Mouse (Mus musculus): ENCODE data around the gene Pla2g16. TPM values are rescaled to one million over a fixed set of nuclear protein-coding genes. Genes with fewer than 3 reads are reported as not detected.
A peak's percentile ranks its signal among the peaks of the same experiment; 100 is the strongest.

The Pla2g16 gene
- polyA plus RNA-seq, 1 experiment from 2014 or later: 8.6 TPM

- Histone ChIP-seq H3K27ac (ENCODE audit: low read depth, low read length) (no peak overlapping the region), H3K4me3 (ENCODE audit: low read length) (no peak overlapping the region), H3K9me3 (ENCODE audit: control insufficient read depth, low read length) (no peaks in the 10 kb centered on the region), H3K27me3 (replicated peaks; ENCODE audit: control insufficient read depth, insufficient read depth, low read length) (no peaks in the 10 kb centered on the region; the same call in 1 of the 2 replicates), H3K4me2 (ENCODE audit: low read length) (no peak overlapping the region), H3K36me3 (ENCODE audit: control insufficient read depth, insufficient read depth, low read length) (no peaks in the 10 kb centered on the region), H3K9ac (ENCODE audit: low read depth, low read length) (no peak overlapping the region), H3K4me1 (ENCODE audit: control insufficient read depth, insufficient read depth, low read depth, low read length) (peaks cover 4% of the 10 kb centered on the region)
- ATAC-seq: no peak
- 72% methylated on average over 5 of the region's 5 CpGs for WGBS
Observed at GRCm38 (mm10) chr19:7616231-7616930, 59.1 kb downstream of the Pla2g16 start.

DNA sequence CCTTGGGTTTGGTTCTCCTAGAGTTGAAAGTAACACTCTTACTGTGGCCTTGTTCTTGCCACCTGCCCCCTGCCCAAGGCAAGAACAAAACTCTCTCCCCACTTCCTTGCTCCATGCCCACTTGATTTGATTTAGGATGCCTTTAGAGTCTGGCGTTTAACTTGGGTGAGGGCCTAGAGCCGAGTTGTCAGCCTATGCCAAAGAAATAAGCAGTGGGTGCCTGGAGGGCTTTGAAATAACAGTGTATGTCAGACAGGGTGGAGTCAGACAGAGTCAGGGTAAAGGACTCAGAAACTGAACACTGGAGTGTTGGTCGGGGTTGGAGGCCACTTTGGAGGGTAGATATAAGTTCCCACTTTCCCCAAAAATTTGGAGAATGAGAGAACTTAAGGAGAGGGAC, 59.8 kb downstream of the Pla2g16 start:
- ATAC-seq: no peak
- H3K27ac ChIP-seq (ENCODE audit: low read depth, low read length): no peak overlapping the region
- no peaks in the 10 kb centered on the region; the same call in 1 of the 2 replicates for H3K27me3 ChIP-seq (replicated peaks; ENCODE audit: control insufficient read depth, insufficient read depth, low read length)
- WGBS: 67% methylated on average over 3 of the region's 3 CpGs
- H3K9ac ChIP-seq (ENCODE audit: low read depth, low read length): no peak overlapping the region
- H3K9me3 ChIP-seq (ENCODE audit: control insufficient read depth, low read length): no peaks in the 10 kb centered on the region
- no peaks in the 10 kb centered on the region for H3K36me3 ChIP-seq (ENCODE audit: control insufficient read depth, insufficient read depth, low read length)
- H3K4me1 ChIP-seq (ENCODE audit: control insufficient read depth, insufficient read depth, low read depth, low read length): peaks cover 1% of the 10 kb centered on the region
- no peak overlapping the region for H3K4me3 ChIP-seq (ENCODE audit: low read length)
- H3K4me2 ChIP-seq (ENCODE audit: low read length): no peak overlapping the region

DNA sequence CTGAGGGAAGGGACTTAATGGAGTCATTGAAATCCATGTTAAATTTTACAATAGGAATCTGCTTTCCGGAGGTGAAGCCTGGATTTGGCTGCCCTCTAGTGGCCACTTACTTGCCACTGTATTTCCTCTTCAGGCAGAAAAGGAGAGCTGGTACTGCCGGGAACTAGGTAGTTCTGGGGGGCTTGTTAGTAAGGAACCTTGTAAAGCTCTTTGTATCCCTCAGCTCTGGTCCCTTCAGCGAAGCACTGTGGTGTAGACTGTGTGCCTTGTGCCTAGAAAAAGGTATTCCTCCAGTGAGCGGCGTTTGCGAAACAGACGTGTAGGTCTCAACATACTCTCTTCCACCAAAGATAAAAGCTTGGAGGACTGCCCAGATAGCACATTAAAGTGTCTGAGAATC, 60.4 kb downstream of the Pla2g16 start:
- H3K27ac ChIP-seq (ENCODE audit: low read depth, low read length): no peak overlapping the region
- no peaks in the 10 kb centered on the region for H3K36me3 ChIP-seq (ENCODE audit: control insufficient read depth, insufficient read depth, low read length)
- no peaks in the 10 kb centered on the region for H3K9me3 ChIP-seq (ENCODE audit: control insufficient read depth, low read length)
- H3K4me2 ChIP-seq (ENCODE audit: low read length): no peak overlapping the region
- 42% methylated on average over 7 of the region's 7 CpGs for WGBS
- no peaks in the 10 kb centered on the region for H3K4me1 ChIP-seq (ENCODE audit: control insufficient read depth, insufficient read depth, low read depth, low read length)
- no peaks in the 10 kb centered on the region; the same call in 1 of the 2 replicates for H3K27me3 ChIP-seq (replicated peaks; ENCODE audit: control insufficient read depth, insufficient read depth, low read length)
- no peak overlapping the region for H3K9ac ChIP-seq (ENCODE audit: low read depth, low read length)
- H3K4me3 ChIP-seq (ENCODE audit: low read length): no peak overlapping the region
- ATAC-seq: peak; percentile 40; the same call in 1 of the 2 replicates

DNA sequence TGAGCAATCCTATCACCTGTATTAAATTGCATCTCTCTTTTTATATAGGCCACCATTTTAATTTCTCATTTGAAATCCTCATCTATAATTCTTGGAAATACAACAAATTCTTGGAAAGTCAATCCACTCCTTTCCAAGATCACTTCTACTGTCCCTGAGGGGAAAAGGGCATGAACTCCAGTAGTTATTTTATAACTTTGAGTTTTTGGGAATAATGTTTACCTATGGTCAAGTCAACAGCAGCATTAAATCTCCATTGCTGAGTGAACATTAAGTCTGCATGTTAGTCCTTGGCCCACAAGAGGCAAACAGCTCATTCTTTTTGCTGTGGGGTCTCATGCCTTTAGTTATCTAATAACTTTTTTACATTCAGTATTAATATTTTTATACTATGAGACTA, 75.8 kb downstream of the Pla2g16 start:
- Histone ChIP-seq H3K4me2 (ENCODE audit: low read length) (no peak overlapping the region), H3K9me3 (ENCODE audit: control insufficient read depth, low read length) (no peaks in the 10 kb centered on the region), H3K27ac (ENCODE audit: low read depth, low read length) (no peak overlapping the region), H3K36me3 (ENCODE audit: control insufficient read depth, insufficient read depth, low read length) (no peaks in the 10 kb centered on the region), H3K4me3 (ENCODE audit: low read length) (no peak overlapping the region), H3K9ac (ENCODE audit: low read depth, low read length) (no peak overlapping the region), H3K4me1 (ENCODE audit: control insufficient read depth, insufficient read depth, low read depth, low read length) (no peaks in the 10 kb centered on the region), H3K27me3 (replicated peaks; ENCODE audit: control insufficient read depth, insufficient read depth, low read length) (no peaks in the 10 kb centered on the region)
- ATAC-seq: no peak

GRCm38 (mm10) chr19:7633786-7634185, 76.5 kb downstream of the Pla2g16 start:
- H3K4me3 ChIP-seq (ENCODE audit: low read length): no peak overlapping the region
- no peak for ATAC-seq
- H3K27ac ChIP-seq (ENCODE audit: low read depth, low read length): no peak overlapping the region
- H3K9ac ChIP-seq (ENCODE audit: low read depth, low read length): no peak overlapping the region
- no peaks in the 10 kb centered on the region for H3K4me1 ChIP-seq (ENCODE audit: control insufficient read depth, insufficient read depth, low read depth, low read length)
- no peaks in the 10 kb centered on the region for H3K36me3 ChIP-seq (ENCODE audit: control insufficient read depth, insufficient read depth, low read length)
- 71% methylated on average over 1 of the region's 1 CpGs for WGBS
- H3K4me2 ChIP-seq (ENCODE audit: low read length): no peak overlapping the region
- H3K9me3 ChIP-seq (ENCODE audit: control insufficient read depth, low read length): no peaks in the 10 kb centered on the region
- no peaks in the 10 kb centered on the region for H3K27me3 ChIP-seq (replicated peaks; ENCODE audit: control insufficient read depth, insufficient read depth, low read length)

Other genes with a start within 250 kb of the Pla2g16 start
- gene Mark2, start 215.6 kb upstream of the Pla2g16 start, polyA plus RNA-seq (2015; fragmentation: Nextera tagmentation; extraction: Ambion mirVana): 40.5 and 43.2 TPM in 2 replicates
- gene Spindoc, start 174.5 kb upstream of the Pla2g16 start, polyA plus RNA-seq (2015; fragmentation: Nextera tagmentation; extraction: Ambion mirVana): 23.4 and 34.0 TPM in 2 replicates
- gene 2700081O15Rik, start 139.8 kb upstream of the Pla2g16 start, polyA plus RNA-seq (2015; fragmentation: Nextera tagmentation; extraction: Ambion mirVana): 11.2 and 12.4 TPM in 2 replicates
- gene Rtn3, start 74.2 kb upstream of the Pla2g16 start, polyA plus RNA-seq (2015; fragmentation: Nextera tagmentation; extraction: Ambion mirVana): 693 and 702 TPM in 2 replicates
- 5.7 and 5.8 TPM in 2 replicates for gene Atl3, start 63.4 kb upstream of the Pla2g16 start, polyA plus RNA-seq (2015; fragmentation: Nextera tagmentation; extraction: Ambion mirVana)
- 0.28 and 0.46 TPM in 2 replicates for gene Lgals12, start 49.7 kb downstream of the Pla2g16 start, polyA plus RNA-seq (2015; fragmentation: Nextera tagmentation; extraction: Ambion mirVana)
- 0.15 TPM in 1 of 2 replicates, not detected in the other for gene Hrasls5, start 55.1 kb downstream of the Pla2g16 start, polyA plus RNA-seq (2015; fragmentation: Nextera tagmentation; extraction: Ambion mirVana)
- 0.50 and 0.56 TPM in 2 replicates for gene Slc22a19, start 153.9 kb downstream of the Pla2g16 start, polyA plus RNA-seq (2015; fragmentation: Nextera tagmentation; extraction: Ambion mirVana)
- not detected in 2 replicates for gene Slc22a26, start 245.2 kb downstream of the Pla2g16 start, polyA plus RNA-seq (2015; fragmentation: Nextera tagmentation; extraction: Ambion mirVana)

Data from hindbrain, embryonic 16.5 days (tissue).